Mouse (Mus musculus): ENCODE measurements around the gene Ribc2. TPM values are rescaled to one million over a fixed set of nuclear protein-coding genes. Genes with fewer than 3 reads are reported as not detected.

Gene Ribc2
- total and polyA plus RNA-seq, 3 experiments, result not detected

DNA sequence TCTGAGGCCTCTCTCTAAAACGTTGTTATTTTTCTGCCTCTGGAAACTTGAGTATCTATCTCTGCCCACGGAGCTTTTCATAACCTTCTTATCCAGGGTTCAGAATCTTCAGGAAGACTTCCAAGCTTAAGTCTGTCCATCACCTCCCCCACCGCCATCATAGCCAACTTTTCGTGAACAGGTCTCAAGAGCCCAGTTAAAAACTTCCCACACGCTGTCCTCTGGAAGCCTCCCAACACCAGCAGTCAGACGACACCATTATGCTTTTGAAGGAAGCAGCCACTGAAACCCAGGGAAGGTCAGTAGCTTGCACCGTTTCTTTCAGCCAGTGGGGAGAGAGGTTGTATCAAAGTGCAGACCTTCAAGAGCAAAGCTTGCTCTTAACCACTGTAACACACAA, 55.0 kb downstream of the Ribc2 start:
- no peaks in the 10 kb centered on the region for H3K36me3 ChIP-seq (replicated peaks in 1 of 2; ENCODE audit: control insufficient read depth in 1 of 2, insufficient read depth in 1 of 2, low read length in 1 of 2)
- H3K4me3 ChIP-seq (replicated peaks in 1 of 3; ENCODE audit: low read depth in 2 of 3, low read length in 2 of 3, poor library complexity in 1 of 3), result no peak overlapping the region
- no peak overlapping the region for H3K27ac ChIP-seq (ENCODE audit: insufficient read depth, low read depth)
- no peak overlapping the region for H3K9ac ChIP-seq (ENCODE audit: insufficient read depth, low read depth)
- no peak for DNase-seq (ENCODE audit: extremely low read depth)
- H3K79me2 ChIP-seq (replicated peaks; ENCODE audit: control insufficient read depth, extremely low read depth, insufficient read depth, poor library complexity, severe bottlenecking), result no peaks in the 10 kb centered on the region
- dilution Hi-C loops (cut with MboI; ENCODE audit: extremely low pct_ligation_motif_present, extremely low pct_unique_long_range_greater_than_20kb, low sequenced_read_pairs), result no loop called here
- no peaks in the 10 kb centered on the region for H3K4me1 ChIP-seq (ENCODE audit: control insufficient read depth in 1 of 2, insufficient read depth in 2 of 2)
- TF ChIP-seq ZC3H11A (IDR thresholded peaks at IDR 0.05; ENCODE audit: low read depth, low read length) (no peak), SMC3 (IDR thresholded peaks at IDR 0.05; ENCODE audit: low read depth, low read length) (no peak), ETS1 (conservative IDR thresholded peaks at IDR 0.05; ENCODE audit: low read depth, low read length) (no peak), MXI1 (IDR thresholded peaks at IDR 0.05; ENCODE audit: low read depth, low read length) (no peak), NRF1 (IDR thresholded peaks at IDR 0.05; ENCODE audit: low read depth, low read length) (no peak)
- no peak overlapping the region for H3K4me2 ChIP-seq (ENCODE audit: insufficient read depth, low read depth, poor library complexity, severe bottlenecking)
- in situ Hi-C loops (cut with MboI; ENCODE audit: low pct_ligation_motif_present, low pct_unique_long_range_greater_than_20kb, low sequenced_read_pairs), result no loop called here
- no peaks in the 10 kb centered on the region for H3K9me3 ChIP-seq (replicated peaks; ENCODE audit: low read length)
- peaks cover 55% of the 10 kb centered on the region for H3K27me3 ChIP-seq (replicated peaks)

DNA sequence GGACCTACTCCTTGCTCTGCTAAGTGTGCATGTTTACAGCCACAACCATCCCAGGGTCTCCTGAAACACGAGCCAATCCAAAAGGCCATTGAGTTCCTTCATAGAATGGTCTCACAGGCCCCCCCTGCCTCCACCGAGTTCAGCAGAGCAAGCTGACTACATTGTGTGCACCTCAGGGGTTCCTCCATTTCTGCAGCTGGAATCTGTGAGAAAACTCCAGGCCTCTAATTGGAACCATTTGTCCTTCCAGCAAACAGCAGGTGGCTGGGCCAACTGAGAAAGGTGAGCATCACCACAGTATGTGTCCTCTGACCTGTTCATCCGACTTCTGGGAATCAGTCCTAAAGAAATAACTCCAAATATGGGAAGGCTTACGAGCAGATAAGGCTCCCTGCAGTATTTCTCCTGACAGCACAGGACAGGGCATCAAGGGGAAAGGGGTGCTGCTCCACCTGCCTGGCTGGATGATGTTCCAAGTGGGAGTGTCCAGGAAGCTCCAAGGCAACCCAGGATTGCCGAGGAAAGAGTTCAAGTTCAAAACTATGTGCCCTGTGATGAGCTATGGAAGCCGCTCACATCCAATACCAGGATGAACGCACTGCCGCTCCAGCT, 56.4 kb downstream of the Ribc2 start:
- no peak overlapping the region for H3K27ac ChIP-seq (ENCODE audit: insufficient read depth, low read depth)
- H3K9me3 ChIP-seq (replicated peaks; ENCODE audit: low read length), result no peaks in the 10 kb centered on the region
- DNase-seq (ENCODE audit: extremely low read depth), result no peak
- no peaks in the 10 kb centered on the region for H3K79me2 ChIP-seq (replicated peaks; ENCODE audit: control insufficient read depth, extremely low read depth, insufficient read depth, poor library complexity, severe bottlenecking)
- H3K9ac ChIP-seq (ENCODE audit: insufficient read depth, low read depth), result no peak overlapping the region
- dilution Hi-C loops (cut with MboI; ENCODE audit: extremely low pct_ligation_motif_present, extremely low pct_unique_long_range_greater_than_20kb, low sequenced_read_pairs) (no loop called here), in situ Hi-C loops (cut with MboI; ENCODE audit: low pct_ligation_motif_present, low pct_unique_long_range_greater_than_20kb, low sequenced_read_pairs) (no loop called here)
- H3K36me3 ChIP-seq (replicated peaks in 1 of 2; ENCODE audit: control insufficient read depth in 1 of 2, insufficient read depth in 1 of 2, low read length in 1 of 2), result no peaks in the 10 kb centered on the region
- TF ChIP-seq ELF1 (IDR thresholded peaks at IDR 0.05; ENCODE audit: low read depth, low read length) (no peak), CTCF (conservative IDR thresholded peaks at IDR 0.05 in 1 of 2, IDR thresholded peaks at IDR 0.05 in 1 of 2; ENCODE audit: low read depth in 2 of 2, low read length in 2 of 2) (no peak), SMC3 (IDR thresholded peaks at IDR 0.05; ENCODE audit: low read depth, low read length) (no peak), MYC (IDR thresholded peaks at IDR 0.05; ENCODE audit: low read depth, low read length) (no peak), POLR2AphosphoS2 (IDR thresholded peaks at IDR 0.05; ENCODE audit: low read depth, low read length) (no peak), MEF2A (IDR thresholded peaks at IDR 0.05; ENCODE audit: borderline replicate concordance, low read depth, low read length) (no peak), UBTF (IDR thresholded peaks at IDR 0.05; ENCODE audit: low read depth, low read length) (no peak), JUN (IDR thresholded peaks at IDR 0.05; ENCODE audit: insufficient read depth, low read depth, low read length) (no peak), ZKSCAN1 (IDR thresholded peaks at IDR 0.05; ENCODE audit: borderline replicate concordance, low read depth, low read length) (no peak), E2F4 (IDR thresholded peaks at IDR 0.05; ENCODE audit: insufficient replicate concordance, low read depth, low read length) (no peak), NELFE (IDR thresholded peaks at IDR 0.05; ENCODE audit: low read depth, low read length) (no peak), KAT2A (IDR thresholded peaks at IDR 0.05; ENCODE audit: insufficient replicate concordance, low read length) (no peak), ZC3H11A (IDR thresholded peaks at IDR 0.05; ENCODE audit: low read depth, low read length) (no peak), JUND (conservative IDR thresholded peaks at IDR 0.05; ENCODE audit: low read depth, low read length) (no peak)
- no peak overlapping the region for H3K4me3 ChIP-seq (replicated peaks in 1 of 3; ENCODE audit: low read depth in 2 of 3, low read length in 2 of 3, poor library complexity in 1 of 3)
- H3K27me3 ChIP-seq (replicated peaks), result peaks cover 46% of the 10 kb centered on the region
- H3K4me2 ChIP-seq (ENCODE audit: insufficient read depth, low read depth, poor library complexity, severe bottlenecking), result no peak overlapping the region
- no peaks in the 10 kb centered on the region for H3K4me1 ChIP-seq (ENCODE audit: control insufficient read depth in 1 of 2, insufficient read depth in 2 of 2)

Other genes with a start within 250 kb of the Ribc2 start
- gene Gm29666, start 212.0 kb upstream of the Ribc2 start, total RNA-seq (2012; rRNA removed), result 0.67 and 0.68 TPM in 2 replicates
- gene Gm29666, start 212.0 kb upstream of the Ribc2 start, total RNA-seq (2014; rRNA removed), result 0.54 and 0.55 TPM in 2 replicates
- gene Gm29666, start 212.0 kb upstream of the Ribc2 start, polyA plus RNA-seq (2012; ENCODE audit: insufficient read length, low read depth), result 0.64 and 0.71 TPM in 2 replicates
- 39.2 and 45.3 TPM in 2 replicates for gene Nup50, start 208.7 kb upstream of the Ribc2 start, total RNA-seq (2012; rRNA removed)
- 43.4 and 46.6 TPM in 2 replicates for gene Nup50, start 208.7 kb upstream of the Ribc2 start, total RNA-seq (2014; rRNA removed)
- 85.6 and 91.4 TPM in 2 replicates for gene Nup50, start 208.7 kb upstream of the Ribc2 start, polyA plus RNA-seq (2012; ENCODE audit: insufficient read length, low read depth)
- 10.9 and 12.9 TPM in 2 replicates for gene 5031439G07Rik, start 143.5 kb upstream of the Ribc2 start, total RNA-seq (2012; rRNA removed)
- gene 5031439G07Rik, start 143.5 kb upstream of the Ribc2 start, total RNA-seq (2014; rRNA removed), result 8.6 and 9.4 TPM in 2 replicates
- gene 5031439G07Rik, start 143.5 kb upstream of the Ribc2 start, polyA plus RNA-seq (2012; ENCODE audit: insufficient read length, low read depth), result 22.7 and 26.0 TPM in 2 replicates
- gene Upk3a, start 114.9 kb upstream of the Ribc2 start, total RNA-seq (2012; rRNA removed), result not detected in 2 replicates
- not detected in 2 replicates for gene Upk3a, start 114.9 kb upstream of the Ribc2 start, total RNA-seq (2014; rRNA removed)
- not detected in 2 replicates for gene Upk3a, start 114.9 kb upstream of the Ribc2 start, polyA plus RNA-seq (2012; ENCODE audit: insufficient read length, low read depth)
- 13.1 and 14.1 TPM in 2 replicates for gene Fam118a, start 103.1 kb upstream of the Ribc2 start, total RNA-seq (2012; rRNA removed)
- 18.2 and 18.4 TPM in 2 replicates for gene Fam118a, start 103.1 kb upstream of the Ribc2 start, total RNA-seq (2014; rRNA removed)
- 15.0 and 15.5 TPM in 2 replicates for gene Fam118a, start 103.1 kb upstream of the Ribc2 start, polyA plus RNA-seq (2012; ENCODE audit: insufficient read length, low read depth)
- gene Smc1b, start 114 bp upstream of the Ribc2 start, total RNA-seq (2012; rRNA removed), result not detected in 2 replicates
- gene Smc1b, start 114 bp upstream of the Ribc2 start, total RNA-seq (2014; rRNA removed), result not detected in 2 replicates
- not detected in 2 replicates for gene Smc1b, start 114 bp upstream of the Ribc2 start, polyA plus RNA-seq (2012; ENCODE audit: insufficient read length, low read depth)
- 1.3 and 1.4 TPM in 2 replicates for gene Fbln1, start 73.9 kb downstream of the Ribc2 start, total RNA-seq (2012; rRNA removed)
- gene Fbln1, start 73.9 kb downstream of the Ribc2 start, total RNA-seq (2014; rRNA removed), result not detected in 2 replicates
- gene Fbln1, start 73.9 kb downstream of the Ribc2 start, polyA plus RNA-seq (2012; ENCODE audit: insufficient read length, low read depth), result 0.11 TPM in 1 of 2 replicates, not detected in the other
- gene Atxn10, start 204.2 kb downstream of the Ribc2 start, total RNA-seq (2012; rRNA removed), result 71.4 and 81.7 TPM in 2 replicates
- gene Atxn10, start 204.2 kb downstream of the Ribc2 start, total RNA-seq (2014; rRNA removed), result 92.3 and 101 TPM in 2 replicates
- 151 and 170 TPM in 2 replicates for gene Atxn10, start 204.2 kb downstream of the Ribc2 start, polyA plus RNA-seq (2012; ENCODE audit: insufficient read length, low read depth)